Mouse (Mus musculus) CH12.LX (cell line): Measurements from ENCODE around the gene Kyat1. TPM values are rescaled to one million over a fixed set of nuclear protein-coding genes. Genes with fewer than 3 reads are reported as not detected.

Experiments
- DNase-seq: peaks from one replicate; pipeline ENCODE4 v3.0.0-alpha.2; 2013; ENCODE audit errors: extremely low read depth
- H3K27ac ChIP-seq: 2 replicates; pipeline ENCODE4 v1.5.1; 2012; ENCODE audit warnings: low read depth, mild to moderate bottlenecking, control low read depth, moderate library complexity; ENCODE audit not compliant: insufficient read depth
- H3K27me3 ChIP-seq: replicated peaks from 2 replicates; pipeline ENCODE3; 2012; ENCODE audit warnings: inconsistent platforms
- H3K36me3 ChIP-seq, 2 experiments: replicated peaks in 1 of 2; 2 replicates each; pipeline versions ENCODE3 to v1.6.1; 2012; ENCODE audit warnings: inconsistent platforms in 1 of 2, low read length in 1 of 2, mild to moderate bottlenecking in 1 of 2, mixed read lengths in 1 of 2, moderate library complexity in 1 of 2; ENCODE audit not compliant: control insufficient read depth in 1 of 2, insufficient read depth in 1 of 2
- H3K4me1 ChIP-seq, 2 experiments: 2 replicates each; pipeline ENCODE4 v1.6.1; 2012; ENCODE audit warnings: inconsistent platforms in 1 of 2, moderate library complexity in 1 of 2; ENCODE audit not compliant: insufficient read depth in 2 of 2, control insufficient read depth in 1 of 2
- H3K4me2 ChIP-seq: 2 replicates; pipeline ENCODE4 v1.6.1; 2012; ENCODE audit warnings: low read depth, mild to moderate bottlenecking, control low read depth; ENCODE audit not compliant: poor library complexity, insufficient read depth, severe bottlenecking
- H3K4me3 ChIP-seq, 3 experiments: fragments of 150-350 bp in 1 of 3; sonication (generic) in 1 of 3; replicated peaks in 1 of 3; 2 replicates each; pipeline versions ENCODE3 to v1.5.1; 2011 to 2012; ENCODE audit warnings: low read depth in 2 of 3, low read length in 2 of 3, mild to moderate bottlenecking in 2 of 3, moderate library complexity in 2 of 3, control low read depth in 1 of 3, improper control_type of control experiment in 1 of 3, inconsistent platforms in 1 of 3, mixed read lengths in 1 of 3; ENCODE audit not compliant: poor library complexity in 1 of 3
- H3K79me2 ChIP-seq: replicated peaks from 2 replicates; pipeline ENCODE4 v1.6.1; 2012; ENCODE audit warnings: mild to moderate bottlenecking, moderate library complexity; ENCODE audit not compliant: control insufficient read depth, poor library complexity, insufficient read depth, severe bottlenecking; ENCODE audit errors: extremely low read depth
- H3K9ac ChIP-seq: 2 replicates; pipeline ENCODE4 v1.6.1; 2012; ENCODE audit warnings: low read depth, mild to moderate bottlenecking, control low read depth, moderate library complexity; ENCODE audit not compliant: insufficient read depth
- H3K9me3 ChIP-seq: replicated peaks from 2 replicates; pipeline ENCODE3; 2012; ENCODE audit warnings: low read length, inconsistent platforms, mixed read lengths
- BHLHE40 ChIP-seq: IDR thresholded peaks from 2 replicates; pipeline ENCODE4 v1.6.1; 2011; ENCODE audit warnings: mild to moderate bottlenecking, low read depth, low read length, improper control_type of control experiment
- CHD1 ChIP-seq: IDR thresholded peaks from 2 replicates; pipeline ENCODE4 v1.6.1; 2012; ENCODE audit warnings: low read depth, low read length, improper control_type of control experiment, inconsistent platforms
- CHD2 ChIP-seq: IDR thresholded peaks from 2 replicates; pipeline ENCODE4 v1.6.1; 2011; ENCODE audit warnings: low read length, improper control_type of control experiment
- CTCF ChIP-seq, 2 experiments: IDR thresholded peaks in 1 of 2; conservative IDR thresholded peaks in 1 of 2; 2 replicates each; pipeline ENCODE4 v1.5.1; 2011 to 2012; ENCODE audit warnings: low read depth in 2 of 2, low read length in 2 of 2, improper control_type of control experiment in 1 of 2, inconsistent platforms in 1 of 2, mild to moderate bottlenecking in 1 of 2, moderate library complexity in 1 of 2
- E2F4 ChIP-seq: IDR thresholded peaks from 2 replicates; pipeline ENCODE4 v1.6.1; 2011; ENCODE audit warnings: low read depth, low read length, improper control_type of control experiment; ENCODE audit not compliant: insufficient replicate concordance
- ELF1 ChIP-seq: IDR thresholded peaks from 2 replicates; pipeline ENCODE4 v1.6.1; 2014; ENCODE audit warnings: low read depth, mild to moderate bottlenecking, inconsistent platforms, low read length, improper control_type of control experiment
- GABPA ChIP-seq: IDR thresholded peaks from 2 replicates; pipeline ENCODE4 v1.6.1; 2012; ENCODE audit warnings: low read depth, low read length, improper control_type of control experiment, inconsistent platforms; ENCODE audit not compliant: insufficient replicate concordance
- HCFC1 ChIP-seq: IDR thresholded peaks from 2 replicates; pipeline ENCODE4 v1.6.1; 2012; ENCODE audit warnings: low read depth, mild to moderate bottlenecking, inconsistent platforms, low read length, improper control_type of control experiment
- JUN ChIP-seq: IDR thresholded peaks from 2 replicates; pipeline ENCODE4 v1.6.1; 2011; ENCODE audit warnings: low read depth, mild to moderate bottlenecking, low read length, improper control_type of control experiment, moderate library complexity; ENCODE audit not compliant: insufficient read depth
- JUND ChIP-seq: conservative IDR thresholded peaks from 2 replicates; pipeline ENCODE4 v1.6.1; 2011; ENCODE audit warnings: low read depth, low read length, improper control_type of control experiment
- MAX ChIP-seq: IDR thresholded peaks from 2 replicates; pipeline ENCODE4 v1.6.1; 2011; ENCODE audit warnings: low read length, improper control_type of control experiment
- MAZ ChIP-seq: IDR thresholded peaks from 2 replicates; pipeline ENCODE4 v1.6.1; 2012; ENCODE audit warnings: low read depth, mild to moderate bottlenecking, inconsistent platforms, low read length, improper control_type of control experiment, moderate library complexity
- MXI1 ChIP-seq: IDR thresholded peaks from 2 replicates; pipeline ENCODE4 v1.6.1; 2011; ENCODE audit warnings: mild to moderate bottlenecking, low read depth, low read length, improper control_type of control experiment
- MYC ChIP-seq: IDR thresholded peaks from 2 replicates; pipeline ENCODE4 v1.6.1; 2011; ENCODE audit warnings: low read depth, mild to moderate bottlenecking, improper control_type of control experiment, low read length
- NELFE ChIP-seq: IDR thresholded peaks from 2 replicates; pipeline ENCODE4 v1.6.1; 2011; ENCODE audit warnings: low read depth, low read length, improper control_type of control experiment
- NRF1 ChIP-seq: IDR thresholded peaks from 2 replicates; pipeline ENCODE4 v1.6.1; 2014; ENCODE audit warnings: low read depth, mild to moderate bottlenecking, inconsistent platforms, low read length, improper control_type of control experiment, moderate library complexity
- RAD21 ChIP-seq: IDR thresholded peaks from 2 replicates; pipeline ENCODE4 v1.6.1; 2011; ENCODE audit warnings: low read depth, mild to moderate bottlenecking, low read length, improper control_type of control experiment, moderate library complexity
- RCOR1 ChIP-seq: conservative IDR thresholded peaks from 2 replicates; pipeline ENCODE4 v1.6.1; 2012; ENCODE audit warnings: low read depth, mild to moderate bottlenecking, inconsistent platforms, low read length, improper control_type of control experiment
- ZKSCAN1 ChIP-seq: IDR thresholded peaks from 2 replicates; pipeline ENCODE4 v1.6.1; 2012; ENCODE audit warnings: low read depth, inconsistent platforms, low read length, improper control_type of control experiment, borderline replicate concordance
- ZMIZ1 ChIP-seq: IDR thresholded peaks from 2 replicates; pipeline ENCODE4 v1.6.1; 2012; ENCODE audit warnings: low read depth, mild to moderate bottlenecking, inconsistent platforms, low read length, improper control_type of control experiment
- ZNF384 ChIP-seq: IDR thresholded peaks from 2 replicates; pipeline ENCODE4 v1.6.1; 2012; ENCODE audit warnings: low read depth, low read length, improper control_type of control experiment, inconsistent platforms
- dilution Hi-C: fragments of 300-500 bp; cut with MboI; formaldehyde crosslinking; loops from 2 replicates; pipeline ENCODE4 v1.14.3; 2020; ENCODE audit warnings: low sequenced_read_pairs; ENCODE audit not compliant: extremely low pct_unique_long_range_greater_than_20kb, extremely low pct_ligation_motif_present
- in situ Hi-C: fragments of 300-500 bp; cut with MboI; formaldehyde crosslinking; loops from 3 replicates; pipeline ENCODE4 v1.14.3; 2019; ENCODE audit warnings: low sequenced_read_pairs, low pct_ligation_motif_present, low pct_unique_long_range_greater_than_20kb, mixed read lengths
- polyA plus RNA-seq: library from polyadenylated mRNA; unstranded; fragments of >175 nt; gene quantifications from 2 replicates; pipeline ENCODE4 v1.2.1, GENCODE M21; 2012; ENCODE audit warnings: low read depth; ENCODE audit not compliant: insufficient read length
- total RNA-seq, 2 experiments: library from RNA; depleted of rRNA; stranded (reverse); fragments of 300-350 nt in 1 of 2; fragments of >200 nt in 1 of 2; gene quantifications; 2 replicates each; pipeline ENCODE4 v1.2.3; 2012 to 2014

Gene Kyat1
- total and polyA plus RNA-seq, 3 experiments, result 5.0 to 7.0 (median 5.4) TPM

DNA sequence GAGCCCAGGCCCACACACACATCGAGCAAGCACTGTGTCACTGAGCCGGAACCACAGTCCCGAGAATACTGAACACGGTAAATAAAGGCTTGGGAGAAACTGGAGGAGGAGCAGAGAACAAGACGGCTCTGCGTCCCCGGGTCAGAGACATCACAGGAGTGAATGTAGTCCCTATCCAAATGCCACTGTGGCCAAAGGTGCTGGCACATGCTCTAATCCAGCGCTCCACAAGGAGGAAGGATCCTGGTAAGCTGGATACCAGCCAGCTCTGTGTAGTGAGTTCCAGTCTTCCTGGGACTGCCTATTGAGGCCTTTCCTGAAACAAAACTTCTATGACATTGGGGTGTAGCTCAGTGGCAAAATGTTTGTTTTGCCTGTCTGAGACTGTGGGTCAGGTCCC, 53.0 kb downstream of the Kyat1 start:
- in situ Hi-C loops (no loop called here), dilution Hi-C loops (no loop called here)
- Histone ChIP-seq H3K4me3 (no peak overlapping the region), H3K9me3 (no peaks in the 10 kb centered on the region), H3K4me1 (no peaks in the 10 kb centered on the region), H3K27ac (no peak overlapping the region), H3K4me2 (no peak overlapping the region), H3K27me3 (no peaks in the 10 kb centered on the region), H3K79me2 (no peaks in the 10 kb centered on the region), H3K9ac (no peak overlapping the region), H3K36me3 (peaks cover 29 to 50% of the 10 kb centered on the region in 2 experiments)
- no peak for DNase-seq
- TF ChIP-seq CHD2 (no peak), RAD21 (no peak), E2F4 (no peak), JUND (no peak), MAZ (no peak), CHD1 (no peak), HCFC1 (no peak), NELFE (no peak), BHLHE40 (no peak), NRF1 (no peak), GABPA (no peak), MXI1 (no peak), ZMIZ1 (no peak), ZNF384 (no peak), JUN (no peak), ELF1 (no peak), ZKSCAN1 (no peak), CTCF (conservative IDR thresholded peaks at IDR 0.05 in 1 of 2, IDR thresholded peaks at IDR 0.05 in 1 of 2; ENCODE audit: low read depth in 2 of 2, low read length in 2 of 2) (no peak)

DNA sequence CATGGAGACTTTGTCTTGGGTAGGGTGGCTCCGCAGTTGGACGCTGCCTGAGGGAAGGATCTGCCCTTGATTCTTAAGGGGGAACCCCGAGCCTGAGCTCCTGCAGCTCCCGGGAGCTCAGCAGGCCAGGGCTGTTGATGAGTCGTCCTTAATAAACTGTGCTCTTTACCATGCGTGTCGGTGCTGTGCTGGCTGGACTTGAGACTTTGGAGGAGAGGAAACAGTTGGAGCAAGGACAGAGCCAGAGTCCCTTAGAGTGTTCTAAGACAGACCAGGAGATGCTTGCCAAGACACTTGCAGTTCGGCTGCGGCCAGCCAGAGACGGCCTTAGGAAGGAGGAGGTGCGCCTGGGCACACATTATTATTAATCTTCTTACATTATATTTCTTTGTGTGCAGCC, 53.8 kb downstream of the Kyat1 start:
- Histone ChIP-seq H3K79me2 (no peaks in the 10 kb centered on the region), H3K9me3 (no peaks in the 10 kb centered on the region), H3K27ac (no peak overlapping the region), H3K4me2 (no peak overlapping the region), H3K9ac (no peak overlapping the region), H3K4me1 (no peaks in the 10 kb centered on the region), H3K27me3 (no peaks in the 10 kb centered on the region), H3K4me3 (no peak overlapping the region), H3K36me3 (peaks cover 37 to 58% of the 10 kb centered on the region in 2 experiments)
- in situ Hi-C loops (no loop called here), dilution Hi-C loops (no loop called here)
- DNase-seq, result no peak
- TF ChIP-seq BHLHE40, result no peak
- TF ChIP-seq NRF1, result no peak
- TF ChIP-seq RAD21, result no peak
- TF ChIP-seq RCOR1, result no peak
- no peak for TF ChIP-seq MAZ
- no peak for TF ChIP-seq MAX
- TF ChIP-seq MYC, result no peak
- TF ChIP-seq CTCF (conservative IDR thresholded peaks at IDR 0.05 in 1 of 2, IDR thresholded peaks at IDR 0.05 in 1 of 2; ENCODE audit: low read depth in 2 of 2, low read length in 2 of 2), result no peak
- TF ChIP-seq MXI1, result no peak
- TF ChIP-seq JUN, result no peak
- TF ChIP-seq ELF1, result no peak
